Mouse (Mus musculus) cortical plate, adult 2 months (tissue): ENCODE measurements around the gene Arl14.

Experiments used
- CTCF ChIP-seq: fragments of 200-500 bp; IDR thresholded peaks from 2 replicates; pipeline ENCODE4 v1.5.1; 2011; ENCODE audit warnings: mild to moderate bottlenecking, control low read depth, low read length; ENCODE audit not compliant: insufficient read depth; ENCODE audit errors: extremely low read depth
- POLR2A ChIP-seq: fragments of 200-500 bp; IDR thresholded peaks from 2 replicates; pipeline ENCODE4 v1.6.1; 2011; ENCODE audit warnings: mild to moderate bottlenecking, low read length, control low read depth; ENCODE audit not compliant: insufficient read depth; ENCODE audit errors: extremely low read depth

- TF ChIP-seq CTCF (no peak), POLR2A (no peak)
Observed at GRCm38 (mm10) chr3:69198098-69198497, 24.1 kb upstream of the Arl14 start.
